Mouse (Mus musculus) kidney, adult 2 months (tissue): ENCODE measurements around the gene Ank.

ENCODE experiments used
- CTCF ChIP-seq: fragments of 200-500 bp; conservative IDR thresholded peaks from 2 replicates; pipeline ENCODE4 v1.5.1; 2011; ENCODE audit warnings: low read depth, mild to moderate bottlenecking, control low read depth, low read length, moderate library complexity, mixed read lengths; ENCODE audit not compliant: insufficient read depth, insufficient read length
- POLR2A ChIP-seq: fragments of 200-500 bp; IDR thresholded peaks from one replicate; pipeline ENCODE4 v1.6.1; 2011; ENCODE audit warnings: low read depth, low read length, control low read depth

DNA sequence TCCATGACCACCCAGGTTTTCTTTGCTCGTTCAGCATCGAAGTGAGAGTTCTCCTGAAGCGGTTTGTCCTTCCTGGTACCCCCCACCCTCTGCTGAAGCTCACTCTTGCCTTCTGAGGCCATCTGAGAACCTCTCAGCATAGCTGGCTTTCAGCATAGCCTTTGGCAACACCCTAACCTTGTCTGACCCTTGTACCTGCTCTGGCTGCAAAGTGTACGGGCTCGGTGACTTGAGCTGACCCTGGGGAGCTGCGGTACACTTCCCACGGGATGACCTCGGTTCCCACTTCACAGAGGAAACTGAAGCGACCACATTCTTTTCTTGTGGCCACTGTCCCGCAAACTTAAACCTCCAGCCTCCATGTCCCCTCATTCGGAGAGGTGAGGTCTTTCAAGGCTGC, 93.8 kb downstream of the Ank start:
- TF ChIP-seq CTCF, result no peak
- TF ChIP-seq POLR2A, result no peak
